Mouse (Mus musculus) testis, adult 2 months (tissue): ENCODE measurements around the gene Lekr1.

Source experiments
- CTCF ChIP-seq: fragments of 200-500 bp; IDR thresholded peaks from 2 replicates; pipeline ENCODE4 v1.5.1; 2012; ENCODE audit warnings: low read depth, mild to moderate bottlenecking, inconsistent platforms, low read length, moderate library complexity; ENCODE audit not compliant: control insufficient read depth, insufficient read depth, insufficient replicate concordance
- POLR2A ChIP-seq: fragments of 200-500 bp; IDR thresholded peaks from 2 replicates; pipeline ENCODE4 v1.6.1; 2012; ENCODE audit warnings: low read depth, mild to moderate bottlenecking, inconsistent platforms, low read length, moderate library complexity; ENCODE audit not compliant: control insufficient read depth

DNA sequence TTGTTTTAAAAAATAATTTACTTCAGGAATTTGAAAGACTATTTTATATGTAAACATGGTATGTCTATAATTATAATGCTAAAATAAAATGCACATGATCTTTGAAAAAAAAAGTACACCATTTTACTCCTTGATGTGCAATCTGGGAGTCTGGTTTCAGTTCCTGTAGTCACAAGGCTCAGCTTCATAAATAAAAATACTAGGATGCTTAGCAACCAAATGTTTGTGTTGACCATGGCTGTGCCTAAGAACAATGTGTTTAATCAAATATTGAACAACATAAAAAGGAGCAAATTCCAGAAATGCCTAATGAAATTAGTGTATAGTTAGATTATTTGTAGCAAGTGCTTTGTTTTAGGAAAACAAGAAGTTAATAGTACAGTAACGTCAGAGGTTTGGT is 107.9 kb downstream of the Lekr1 start:
- no peak for TF ChIP-seq CTCF
- TF ChIP-seq POLR2A, result no peak
